Mouse (Mus musculus): ENCODE data around the gene Setx. TPM values are rescaled to one million over a fixed set of nuclear protein-coding genes. Genes with fewer than 3 reads are reported as not detected.
A peak's percentile ranks its signal among the peaks of the same experiment; 100 is the strongest.

The Setx gene
- polyA plus RNA-seq, 1 experiment = 97.8 TPM

DNA sequence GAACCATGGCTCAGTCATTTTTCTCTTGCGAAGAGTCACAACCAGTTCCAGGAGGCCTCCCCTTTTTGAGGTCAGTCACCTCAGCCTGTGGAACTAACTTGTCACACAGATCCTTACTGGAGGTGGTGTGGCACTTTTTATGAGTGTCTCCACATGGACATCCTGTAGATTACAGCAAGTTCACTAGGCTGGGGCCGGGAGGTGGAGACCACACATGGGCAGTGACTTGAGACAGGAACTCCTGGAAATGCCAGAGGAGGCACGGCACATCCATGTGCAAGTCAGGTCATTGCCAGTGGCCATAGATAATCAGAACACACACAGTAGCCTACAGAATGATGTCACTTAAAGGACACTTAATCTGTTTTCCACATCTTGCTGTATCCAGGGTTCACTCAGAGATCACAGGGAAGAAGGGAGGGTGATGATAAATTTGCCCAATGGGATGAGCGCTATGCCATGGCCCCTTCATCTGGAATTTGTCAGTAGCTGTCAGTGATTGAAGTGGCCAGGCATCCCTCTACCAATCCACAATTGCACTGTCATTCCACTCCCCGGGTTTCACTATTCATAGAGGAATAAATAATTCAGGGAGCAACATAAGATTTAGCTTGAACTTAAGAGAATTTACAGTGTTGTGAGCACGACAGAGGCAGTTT is 59.4 kb downstream of the Setx start:
- Histone ChIP-seq H3K4me1 (ENCODE audit: control insufficient read depth, insufficient read depth, low read length) (peaks cover 7% of the 10 kb centered on the region), H3K4me3 (ENCODE audit: insufficient read depth, low read depth, low read length) (no peak overlapping the region), H3K27ac (ENCODE audit: insufficient read depth, low read depth, low read length) (no peak overlapping the region)
- TF ChIP-seq CTCF (IDR thresholded peaks at IDR 0.05; ENCODE audit: insufficient read depth, low read depth, low read length) = no peak
- TF ChIP-seq POLR2A (IDR thresholded peaks at IDR 0.05; ENCODE audit: insufficient read depth, low read depth, low read length) = no peak
- 80% methylated on average over 6 of the region's 6 CpGs for WGBS

DNA sequence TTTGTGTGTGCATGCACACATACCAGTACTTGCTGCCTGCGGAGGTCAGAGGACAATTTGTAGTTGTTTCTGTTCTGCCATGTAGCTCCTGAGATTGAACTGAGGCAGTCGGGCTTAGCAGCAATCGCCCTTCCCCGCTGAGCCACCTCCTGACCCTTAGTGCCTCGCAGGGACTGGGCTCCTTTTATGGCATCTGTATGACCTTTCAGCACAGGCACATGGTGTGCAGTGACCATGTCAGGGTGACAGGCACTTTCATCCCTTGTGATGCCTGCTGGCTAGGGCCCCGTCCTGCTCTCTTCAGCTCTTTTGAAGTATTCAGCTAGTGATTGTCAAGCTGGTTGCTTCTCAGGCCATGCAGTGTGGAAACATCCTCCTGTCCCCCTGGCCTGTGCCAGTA is 62.2 kb downstream of the Setx start:
- no peak overlapping the region for H3K27ac ChIP-seq (ENCODE audit: insufficient read depth, low read depth, low read length)
- TF ChIP-seq POLR2A (IDR thresholded peaks at IDR 0.05; ENCODE audit: insufficient read depth, low read depth, low read length) (no peak), CTCF (IDR thresholded peaks at IDR 0.05; ENCODE audit: insufficient read depth, low read depth, low read length) (no peak)
- WGBS = 84% methylated on average over 6 of the region's 6 CpGs
- no peaks in the 10 kb centered on the region for H3K4me1 ChIP-seq (ENCODE audit: control insufficient read depth, insufficient read depth, low read length)
- H3K4me3 ChIP-seq (ENCODE audit: insufficient read depth, low read depth, low read length) = no peak overlapping the region

DNA sequence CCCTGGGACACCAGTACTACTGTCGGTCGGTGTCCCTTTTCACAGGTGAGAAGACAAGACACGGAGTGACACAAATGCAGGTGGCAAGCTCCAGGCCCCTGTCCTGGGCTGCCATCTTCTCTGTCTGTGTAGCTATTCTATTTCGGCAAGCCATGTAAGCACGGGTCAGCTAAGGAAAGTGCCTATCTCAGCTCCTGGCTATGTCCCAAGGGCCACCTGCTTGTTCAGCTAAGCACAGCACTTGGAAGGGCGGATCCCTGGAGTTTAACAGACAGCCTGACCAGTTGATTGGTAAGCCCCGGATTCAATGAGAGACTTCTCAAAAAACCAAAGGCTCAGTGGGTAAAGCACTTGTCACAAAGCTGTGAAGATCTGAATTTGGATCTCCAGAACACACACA is 66.4 kb downstream of the Setx start:
- Histone ChIP-seq H3K4me3 (ENCODE audit: insufficient read depth, low read depth, low read length) (no peak overlapping the region), H3K27ac (ENCODE audit: insufficient read depth, low read depth, low read length) (no peak overlapping the region), H3K4me1 (ENCODE audit: control insufficient read depth, insufficient read depth, low read length) (peaks cover 13% of the 10 kb centered on the region)
- TF ChIP-seq POLR2A (IDR thresholded peaks at IDR 0.05; ENCODE audit: insufficient read depth, low read depth, low read length) (no peak), CTCF (IDR thresholded peaks at IDR 0.05; ENCODE audit: insufficient read depth, low read depth, low read length) (no peak)
- 88% methylated on average over 7 of the region's 7 CpGs for WGBS

DNA sequence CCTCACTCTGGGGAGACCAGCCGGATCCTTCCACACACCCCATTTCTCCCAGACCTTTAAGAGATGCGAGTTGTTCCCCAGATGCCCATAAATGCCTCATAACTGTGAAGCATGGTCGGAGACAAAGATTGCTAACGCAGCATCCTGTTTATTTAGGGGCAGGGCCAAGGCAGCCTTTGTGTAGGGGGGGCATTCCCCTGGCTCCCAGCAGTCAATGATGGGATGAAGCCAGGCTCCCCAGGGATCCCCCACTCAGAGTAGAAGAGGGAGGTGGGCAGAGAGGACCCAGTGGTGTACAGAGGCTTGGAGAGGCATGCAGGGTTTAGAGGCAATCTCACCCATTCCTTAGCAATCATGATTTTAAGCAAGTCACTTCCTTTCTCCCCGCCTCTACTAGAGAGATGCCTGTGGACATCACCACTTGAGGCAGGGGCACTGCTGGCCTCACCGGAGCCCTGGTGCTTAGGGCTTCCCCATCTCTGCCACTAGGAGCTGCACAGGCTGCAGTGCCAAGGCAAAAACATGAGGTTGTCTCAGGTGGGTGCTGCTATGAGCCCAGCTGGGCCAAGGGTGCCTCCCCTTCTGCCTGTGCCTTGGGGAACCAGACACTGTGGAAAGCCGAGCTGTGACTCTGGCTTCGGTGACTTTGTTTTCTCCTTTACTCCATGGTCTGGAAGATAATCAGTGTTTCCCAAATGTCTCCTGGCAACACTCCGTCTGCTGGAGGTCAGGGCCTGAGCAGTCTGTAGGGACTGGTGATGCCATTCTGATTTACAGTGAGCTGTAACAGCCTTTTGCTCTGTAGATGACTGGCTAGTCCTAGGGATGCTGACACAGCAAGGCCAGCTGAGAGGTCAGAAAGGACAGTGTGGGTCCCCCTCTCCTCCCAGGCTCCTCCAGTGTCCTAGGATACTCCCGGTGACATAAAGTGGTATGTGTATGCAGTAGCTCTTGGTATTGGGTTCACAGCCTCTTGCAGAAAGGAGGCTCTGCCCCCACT is 67.5 kb downstream of the Setx start:
- Histone ChIP-seq H3K27ac (ENCODE audit: insufficient read depth, low read depth, low read length) (no peak overlapping the region), H3K4me3 (ENCODE audit: insufficient read depth, low read depth, low read length) (no peak overlapping the region), H3K4me1 (ENCODE audit: control insufficient read depth, insufficient read depth, low read length) (peaks cover 14% of the 10 kb centered on the region)
- no peak for TF ChIP-seq CTCF (IDR thresholded peaks at IDR 0.05; ENCODE audit: insufficient read depth, low read depth, low read length)
- no peak for TF ChIP-seq POLR2A (IDR thresholded peaks at IDR 0.05; ENCODE audit: insufficient read depth, low read depth, low read length)
- 88% methylated on average over 10 of the region's 10 CpGs for WGBS

DNA sequence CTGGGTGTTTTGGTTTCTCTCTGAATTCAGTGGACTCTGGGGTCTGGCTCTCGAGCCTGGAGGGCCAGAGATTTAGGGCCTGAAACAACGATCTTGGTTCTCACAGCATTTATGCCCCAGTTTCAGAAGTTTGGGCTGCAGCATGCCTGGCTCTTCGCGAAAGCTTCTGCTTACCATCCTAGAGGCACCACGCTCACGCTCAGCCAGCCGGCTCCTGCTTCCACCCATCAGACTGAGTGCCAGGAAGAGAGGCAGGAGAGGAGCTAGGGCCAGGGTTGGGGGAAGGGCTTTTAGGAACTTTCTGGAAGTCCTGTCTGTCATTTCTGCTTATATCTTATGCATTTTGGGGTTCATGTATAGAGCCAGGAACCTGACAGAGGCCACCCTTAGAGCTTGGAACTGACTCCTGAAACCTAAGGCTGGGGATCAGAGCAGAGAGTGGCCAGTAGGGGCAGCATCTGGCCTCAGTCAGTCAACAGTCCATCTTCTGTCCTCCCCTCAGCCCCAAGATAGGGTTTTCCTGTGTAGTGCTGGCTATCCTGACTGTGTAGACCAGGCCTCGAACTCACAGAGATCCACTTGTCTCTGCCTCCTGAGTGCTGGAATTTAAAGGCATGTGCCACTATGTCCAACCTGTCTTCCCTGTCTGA is 68.8 kb downstream of the Setx start:
- TF ChIP-seq POLR2A (IDR thresholded peaks at IDR 0.05; ENCODE audit: insufficient read depth, low read depth, low read length) = no peak
- no peak for TF ChIP-seq CTCF (IDR thresholded peaks at IDR 0.05; ENCODE audit: insufficient read depth, low read depth, low read length)

DNA sequence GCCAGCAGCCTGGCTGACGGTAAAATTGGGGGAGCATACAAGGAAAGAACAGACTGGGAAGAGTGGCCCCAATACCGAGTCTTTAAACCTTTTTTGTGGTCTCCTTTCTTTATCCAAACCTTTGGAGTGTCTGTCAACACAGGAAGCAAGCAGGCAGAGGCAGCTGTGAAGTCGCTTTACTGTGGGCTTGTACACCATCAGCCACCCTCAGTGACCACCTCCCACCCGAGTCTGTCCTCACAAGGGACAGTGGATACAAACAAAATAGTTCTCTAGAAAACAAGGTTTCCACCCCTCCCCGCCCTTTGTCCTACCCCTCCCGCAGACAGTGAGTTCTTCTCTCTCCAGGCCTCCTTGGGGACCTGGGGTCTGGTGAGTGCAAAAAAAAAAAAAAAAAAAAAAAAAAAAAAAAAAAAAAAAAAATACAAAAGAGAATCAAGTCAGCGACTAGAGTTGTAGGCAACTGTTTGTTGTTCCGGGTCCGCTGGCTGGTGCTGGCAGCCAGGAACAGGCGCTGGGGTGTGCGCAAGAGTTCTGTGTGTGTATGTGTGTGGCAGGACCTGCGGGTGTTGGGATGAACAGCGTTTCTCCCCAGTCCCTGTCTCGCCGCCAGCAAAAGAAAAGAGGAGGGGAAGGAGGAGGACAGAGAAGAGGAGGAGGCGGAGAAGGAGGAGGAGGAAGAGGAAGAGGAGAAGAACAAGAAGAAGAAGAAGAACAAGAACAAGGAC is 70.0 kb downstream of the Setx start:
- TF ChIP-seq CTCF (IDR thresholded peaks at IDR 0.05; ENCODE audit: insufficient read depth, low read depth, low read length) (no peak), POLR2A (IDR thresholded peaks at IDR 0.05; ENCODE audit: insufficient read depth, low read depth, low read length) (no peak)
- WGBS = 21% methylated on average over 16 of the region's 16 CpGs
- Histone ChIP-seq H3K4me1 (ENCODE audit: control insufficient read depth, insufficient read depth, low read length) (peaks cover 17% of the 10 kb centered on the region), H3K27ac (ENCODE audit: insufficient read depth, low read depth, low read length) (no peak overlapping the region), H3K4me3 (ENCODE audit: insufficient read depth, low read depth, low read length) (peak overlapping the region; percentile 36)

More for the DNA sequence above, 68.8 kb downstream of the Setx start:
- WGBS = 92% methylated on average over 8 of the region's 8 CpGs
- Histone ChIP-seq H3K4me3 (ENCODE audit: insufficient read depth, low read depth, low read length) (no peak overlapping the region), H3K27ac (ENCODE audit: insufficient read depth, low read depth, low read length) (no peak overlapping the region), H3K4me1 (ENCODE audit: control insufficient read depth, insufficient read depth, low read length) (peaks cover 14% of the 10 kb centered on the region)

DNA sequence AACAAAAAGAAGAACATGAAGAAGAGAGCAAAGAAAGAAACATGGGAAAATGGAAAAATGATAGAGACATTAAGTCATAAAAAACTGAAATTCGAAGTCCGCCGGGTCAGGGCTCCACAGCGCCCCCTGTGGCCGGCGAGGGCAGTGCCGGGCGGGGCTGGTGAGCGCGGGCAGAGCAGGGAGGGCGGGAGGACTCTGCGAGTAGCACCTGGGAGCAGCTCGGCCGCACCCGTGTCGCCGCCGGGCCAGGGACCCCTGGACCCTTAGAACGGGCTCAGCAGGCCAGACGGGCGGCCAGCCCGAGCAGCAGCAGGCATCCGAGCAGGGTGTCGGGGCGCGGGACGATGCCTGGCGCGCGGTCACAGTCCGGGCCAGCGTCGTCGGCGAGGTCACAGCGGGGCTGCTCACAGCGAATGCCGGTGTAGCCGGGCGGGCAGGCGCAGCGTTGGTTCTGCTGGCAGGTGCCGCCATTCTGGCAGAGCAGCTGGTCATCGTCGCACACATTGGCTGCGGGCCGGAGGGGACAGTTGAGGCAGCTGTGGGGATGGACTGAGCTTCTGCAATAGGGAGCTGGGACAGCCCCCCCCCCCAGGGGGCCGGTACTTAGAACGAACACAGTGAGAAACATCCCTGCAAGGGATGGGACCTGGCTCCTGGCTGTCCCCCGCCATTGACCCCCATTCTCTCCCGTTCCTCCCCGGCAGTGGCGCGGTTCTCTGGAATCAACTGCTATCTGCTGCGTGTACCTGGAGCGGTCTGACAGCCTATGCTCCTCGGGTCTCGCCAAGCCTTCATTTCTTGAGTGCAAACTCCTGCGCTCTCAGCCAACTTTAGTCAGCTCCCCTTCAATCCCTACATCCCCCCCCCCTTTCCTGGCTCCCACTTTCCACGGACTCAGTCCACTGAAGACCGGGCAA is 70.8 kb downstream of the Setx start:
- WGBS = 3% methylated on average over 61 of the region's 61 CpGs

More for the DNA sequence above, 70.8 kb downstream of the Setx start:
- TF ChIP-seq CTCF (IDR thresholded peaks at IDR 0.05; ENCODE audit: insufficient read depth, low read depth, low read length) = peak; percentile 90
- no peak for TF ChIP-seq POLR2A (IDR thresholded peaks at IDR 0.05; ENCODE audit: insufficient read depth, low read depth, low read length)
- Histone ChIP-seq H3K27ac (ENCODE audit: insufficient read depth, low read depth, low read length) (no peak overlapping the region), H3K4me3 (ENCODE audit: insufficient read depth, low read depth, low read length) (peak overlapping the region; percentile 36), H3K4me1 (ENCODE audit: control insufficient read depth, insufficient read depth, low read length) (peaks cover 17% of the 10 kb centered on the region)
